Mouse (Mus musculus) left cerebral cortex, adult 2 months (tissue): ENCODE measurements around the gene Hoxb9. TPM values are rescaled to one million over a fixed set of nuclear protein-coding genes. Genes with fewer than 3 reads are reported as not detected.

Source experiments
- DNase-seq, 2 experiments: peaks; one replicate each; pipeline ENCODE4 v3.0.0; 2021 to 2022; ENCODE audit warnings: low spot score in 2 of 2, mixed read lengths in 1 of 2; ENCODE audit errors: extremely low spot score in 1 of 2
- H3K27ac ChIP-seq: fragments of 200-600 bp; 2 replicates; pipeline ENCODE4 v1.8.1; 2022
- H3K4me3 ChIP-seq: fragments of 200-600 bp; 2 replicates; pipeline ENCODE4 v1.8.1; 2022
- CTCF ChIP-seq: fragments of 200-600 bp; IDR thresholded peaks from 2 replicates; pipeline ENCODE4 v1.8.1; 2022; ENCODE audit warnings: antibody characterized with exemption, mild to moderate bottlenecking, moderate library complexity
- intact Hi-C: fragments of 180-260 bp; cut with DNase I; formaldehyde crosslinking; loops from one replicate; pipeline ENCODE4 v1.15.1; 2025
- total RNA-seq, 2 experiments: library from RNA; stranded (reverse); gene quantifications; 2 replicates each; pipeline ENCODE4 v1.2.3; 2021

The Hoxb9 gene
- total RNA-seq, 2 experiments from 2014 or later = not detected

DNA sequence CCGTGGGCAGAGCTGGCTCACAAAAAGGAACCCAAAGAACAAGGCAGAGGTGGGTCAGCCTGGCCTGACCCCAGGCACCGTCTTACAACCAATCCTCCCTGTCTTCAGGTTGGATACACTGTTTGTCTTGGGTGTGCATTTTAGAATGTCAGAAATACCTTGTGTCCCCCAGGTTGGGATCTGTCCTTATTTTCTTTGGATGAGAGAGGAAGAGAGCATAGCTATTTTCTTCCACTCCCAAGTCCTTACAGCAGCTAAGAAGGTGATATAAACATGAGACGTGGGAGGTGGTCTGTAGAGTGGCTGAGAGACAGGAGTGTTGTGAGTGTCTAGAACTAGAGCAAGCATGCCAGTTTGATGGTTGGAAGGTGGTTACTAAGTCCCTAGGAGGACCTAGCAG is 26.2 kb downstream of the Hoxb9 start:
- DNase-seq = no peak
- intact Hi-C loops = no loop called here
- Histone ChIP-seq H3K4me3 (no peak overlapping the region), H3K27ac (no peak overlapping the region)
- TF ChIP-seq CTCF = no peak

- H3K27ac ChIP-seq = no peak overlapping the region
- intact Hi-C loops = no loop called here
- DNase-seq = no peak
- no peak for TF ChIP-seq CTCF
- H3K4me3 ChIP-seq = no peak overlapping the region
Observed at GRCm38 (mm10) chr11:96297968-96298635, 26.8 kb downstream of the Hoxb9 start.

DNA sequence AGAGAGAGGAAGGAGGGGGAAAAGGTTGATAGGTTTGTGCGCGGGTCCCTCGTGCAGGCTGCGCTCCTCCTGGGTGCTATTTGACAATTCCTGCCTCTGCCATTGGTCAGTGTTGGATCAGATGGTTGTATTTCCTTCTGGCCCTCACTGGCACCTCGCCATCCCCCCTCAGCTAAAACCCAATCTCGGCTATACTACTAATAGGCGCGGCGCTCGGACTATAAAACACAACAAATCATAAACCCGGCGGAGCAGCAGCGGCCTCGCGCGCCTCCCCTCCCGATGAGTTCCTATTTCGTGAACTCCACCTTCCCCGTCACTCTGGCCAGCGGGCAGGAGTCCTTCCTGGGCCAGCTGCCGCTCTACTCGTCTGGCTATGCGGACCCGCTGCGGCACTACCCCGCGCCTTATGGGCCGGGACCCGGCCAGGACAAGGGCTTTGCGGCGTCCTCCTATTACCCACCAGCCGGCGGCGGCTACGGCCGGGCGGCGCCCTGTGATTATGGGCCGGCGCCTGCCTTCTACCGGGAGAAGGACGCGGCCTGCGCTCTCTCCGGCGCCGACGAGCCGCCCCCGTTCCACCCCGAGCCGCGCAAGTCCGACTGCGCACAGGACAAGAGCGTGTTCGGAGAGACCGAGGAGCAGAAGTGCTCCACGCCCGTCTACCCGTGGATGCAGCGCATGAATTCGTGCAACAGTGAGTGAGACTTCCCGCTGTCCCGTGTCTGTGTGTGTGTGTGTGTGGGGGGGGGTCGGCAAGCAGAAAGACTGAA is 27.8 kb downstream of the Hoxb9 start:
- no peak for TF ChIP-seq CTCF
- intact Hi-C loops = no loop called here
- no peak for DNase-seq
- no peak overlapping the region for H3K27ac ChIP-seq
- H3K4me3 ChIP-seq = no peak overlapping the region

DNA sequence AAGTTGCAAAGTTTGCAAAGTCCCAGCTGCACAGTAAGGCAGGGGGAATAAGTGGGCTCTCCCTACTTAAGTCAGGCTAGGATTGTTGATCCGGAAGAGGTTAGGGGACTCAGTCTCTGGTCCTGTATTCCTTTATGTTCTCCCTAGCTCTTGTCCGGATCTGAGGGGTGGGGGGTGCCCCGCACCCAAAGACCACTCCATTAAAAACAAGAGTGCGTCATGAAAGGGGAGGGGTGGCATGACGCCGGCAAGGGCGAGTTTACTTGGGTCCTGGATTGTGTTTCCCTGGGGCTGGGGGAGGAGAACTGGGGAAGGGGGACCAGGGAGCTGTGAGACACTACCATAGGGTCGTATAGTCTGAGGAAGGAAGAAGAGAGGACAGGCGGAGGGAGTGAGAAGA is 28.5 kb downstream of the Hoxb9 start:
- TF ChIP-seq CTCF = no peak
- intact Hi-C loops = no loop called here
- Histone ChIP-seq H3K4me3 (no peak overlapping the region), H3K27ac (no peak overlapping the region)
- DNase-seq = no peak

DNA sequence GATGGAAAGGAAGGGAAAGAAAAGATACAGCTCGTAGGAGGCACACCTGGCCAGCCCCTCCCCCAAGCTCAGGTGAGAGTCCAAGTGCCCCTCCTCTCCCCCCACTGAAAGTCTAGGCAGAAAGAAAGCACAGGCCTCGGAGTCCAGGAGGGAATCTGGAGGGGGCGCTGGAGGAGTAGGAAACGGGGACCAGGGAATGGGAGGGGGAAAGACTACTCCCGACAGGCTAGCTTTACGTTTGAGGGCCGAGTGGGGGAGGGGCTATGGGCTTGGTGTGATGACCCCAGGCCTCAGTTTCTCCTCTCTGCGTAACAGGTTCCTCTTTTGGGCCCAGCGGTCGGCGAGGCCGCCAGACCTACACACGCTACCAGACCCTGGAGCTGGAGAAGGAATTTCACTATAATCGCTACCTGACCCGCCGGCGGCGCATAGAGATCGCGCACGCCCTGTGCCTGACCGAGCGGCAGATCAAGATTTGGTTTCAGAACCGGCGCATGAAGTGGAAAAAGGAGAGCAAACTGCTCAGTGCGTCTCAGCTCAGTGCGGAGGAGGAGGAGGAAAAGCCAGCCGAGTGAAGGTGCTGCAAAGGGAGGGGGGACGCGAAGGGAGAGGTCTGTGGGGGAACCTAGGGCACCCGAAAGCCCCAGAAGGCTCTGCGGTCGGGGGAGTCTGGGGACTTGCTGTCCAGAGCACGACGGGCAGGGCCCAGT is 29.3 kb downstream of the Hoxb9 start:
- DNase-seq = no peak
- Histone ChIP-seq H3K4me3 (no peak overlapping the region), H3K27ac (no peak overlapping the region)
- intact Hi-C loops = no loop called here
- TF ChIP-seq CTCF = no peak

DNA sequence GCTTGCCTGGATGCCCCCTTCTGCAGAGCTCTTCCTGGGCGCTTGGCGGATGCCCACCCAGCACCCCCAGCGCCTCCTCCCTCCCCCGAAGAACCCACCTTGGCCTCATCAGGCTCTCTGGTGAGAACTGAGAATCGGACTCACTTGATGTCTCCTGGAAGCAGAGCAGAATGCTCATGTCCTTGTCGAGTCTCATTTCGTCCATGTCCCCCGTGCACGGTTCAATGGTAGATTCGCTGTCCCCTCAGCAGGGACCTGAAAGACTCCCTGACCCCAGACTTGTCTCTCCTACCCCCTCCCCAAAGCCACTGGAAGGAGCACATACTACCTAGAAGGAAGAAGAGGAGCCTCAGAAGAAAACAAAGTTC is 29.8 kb downstream of the Hoxb9 start:
- Histone ChIP-seq H3K27ac (no peak overlapping the region), H3K4me3 (no peak overlapping the region)
- no peak for DNase-seq
- intact Hi-C loops = no loop called here
- TF ChIP-seq CTCF = no peak

GRCm38 (mm10) chr11:96301837-96302236 is 30.6 kb downstream of the Hoxb9 start:
- no peak for TF ChIP-seq CTCF
- Histone ChIP-seq H3K4me3 (no peak overlapping the region), H3K27ac (no peak overlapping the region)
- DNase-seq = peak in 1 of 2 experiments; percentile 55
- intact Hi-C loops = no loop called here

DNA sequence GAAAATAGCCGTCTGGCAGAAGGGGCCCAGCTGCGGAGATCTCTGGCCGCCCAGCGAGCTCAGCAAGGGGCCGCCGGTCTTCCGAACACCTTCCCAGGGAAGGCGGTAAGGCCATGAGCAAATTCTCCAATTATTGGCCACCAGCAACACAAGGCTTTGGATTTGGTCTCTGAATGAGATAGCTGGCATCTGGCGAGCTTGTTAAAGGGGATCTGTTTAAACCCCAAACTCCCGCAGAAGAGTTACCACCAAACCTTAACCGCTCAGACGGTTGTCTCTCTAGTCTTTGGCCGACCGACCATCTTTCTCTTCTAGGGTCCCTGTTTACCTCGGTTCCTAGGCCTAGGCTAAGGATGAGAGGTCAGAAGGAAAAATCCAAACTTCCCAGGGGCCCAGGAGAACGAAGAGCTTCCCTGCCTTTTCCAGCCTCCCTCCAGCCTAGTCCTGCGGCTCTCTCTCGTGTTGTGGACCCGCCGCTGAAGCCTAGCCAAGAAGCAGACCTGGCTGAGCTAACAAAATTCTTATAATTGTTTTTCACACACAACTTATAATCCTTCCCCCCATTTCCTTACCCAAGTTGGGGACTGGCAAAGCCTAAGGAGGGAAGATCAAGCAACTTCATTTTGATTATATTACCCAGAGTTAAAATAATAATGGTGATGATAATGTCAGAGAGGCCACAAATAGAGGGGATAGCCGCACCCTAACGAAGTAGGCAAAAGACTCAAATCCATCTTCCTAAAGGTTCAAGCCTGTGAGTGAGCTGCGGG is 31.3 kb downstream of the Hoxb9 start:
- H3K4me3 ChIP-seq = no peak overlapping the region
- TF ChIP-seq CTCF = no peak
- DNase-seq = no peak
- intact Hi-C loops = no loop called here
- no peak overlapping the region for H3K27ac ChIP-seq

DNA sequence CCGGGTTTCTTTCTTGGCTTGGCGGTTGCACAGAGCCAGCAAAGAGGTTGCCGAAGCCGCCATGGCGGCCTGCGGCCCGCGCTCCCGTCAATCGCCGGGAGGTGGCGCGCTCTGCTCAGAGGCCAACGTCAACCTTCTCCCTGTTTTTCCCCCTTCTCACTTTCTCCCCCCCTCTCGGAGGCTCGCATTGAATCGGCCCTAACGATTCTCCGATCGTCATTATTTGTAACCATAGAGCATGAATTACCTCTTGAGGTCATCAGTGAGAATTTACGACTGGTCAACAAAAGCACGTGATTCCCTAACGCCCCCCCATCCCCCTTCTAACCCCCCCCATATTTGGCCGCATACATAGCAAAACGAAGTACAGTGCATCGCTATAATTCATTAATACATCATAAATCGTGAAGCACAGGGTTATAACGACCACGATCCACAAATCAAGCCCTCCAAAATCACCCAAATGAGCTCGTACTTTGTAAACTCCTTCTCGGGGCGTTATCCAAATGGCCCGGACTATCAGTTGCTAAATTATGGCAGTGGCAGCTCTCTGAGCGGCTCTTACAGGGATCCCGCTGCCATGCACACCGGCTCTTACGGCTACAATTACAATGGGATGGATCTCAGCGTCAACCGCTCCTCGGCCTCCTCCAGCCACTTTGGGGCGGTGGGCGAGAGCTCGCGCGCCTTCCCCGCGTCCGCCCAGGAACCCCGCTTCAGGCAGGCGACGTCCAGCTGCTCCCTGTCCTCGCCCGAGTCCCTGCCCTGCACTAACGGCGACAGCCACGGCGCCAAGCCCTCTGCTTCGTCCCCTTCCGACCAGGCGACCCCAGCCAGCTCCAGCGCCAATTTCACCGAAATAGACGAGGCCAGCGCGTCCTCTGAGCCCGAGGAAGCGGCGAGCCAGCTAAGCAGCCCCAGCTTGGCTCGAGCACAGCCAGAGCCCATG is 32.2 kb downstream of the Hoxb9 start, which contains the start of gene Hoxb5:
TSS of gene Hoxb5 (plus strand) at position 186 of the 949 bp plus-strand sequence.
- TF ChIP-seq CTCF = peak; percentile 51
- no peak within 1 kb of the TSS for H3K4me3 ChIP-seq
- intact Hi-C loops = no loop called here
- no peak within 1 kb of the TSS for H3K27ac ChIP-seq
- peak in 1 of 2 experiments; percentile 33 for DNase-seq

DNA sequence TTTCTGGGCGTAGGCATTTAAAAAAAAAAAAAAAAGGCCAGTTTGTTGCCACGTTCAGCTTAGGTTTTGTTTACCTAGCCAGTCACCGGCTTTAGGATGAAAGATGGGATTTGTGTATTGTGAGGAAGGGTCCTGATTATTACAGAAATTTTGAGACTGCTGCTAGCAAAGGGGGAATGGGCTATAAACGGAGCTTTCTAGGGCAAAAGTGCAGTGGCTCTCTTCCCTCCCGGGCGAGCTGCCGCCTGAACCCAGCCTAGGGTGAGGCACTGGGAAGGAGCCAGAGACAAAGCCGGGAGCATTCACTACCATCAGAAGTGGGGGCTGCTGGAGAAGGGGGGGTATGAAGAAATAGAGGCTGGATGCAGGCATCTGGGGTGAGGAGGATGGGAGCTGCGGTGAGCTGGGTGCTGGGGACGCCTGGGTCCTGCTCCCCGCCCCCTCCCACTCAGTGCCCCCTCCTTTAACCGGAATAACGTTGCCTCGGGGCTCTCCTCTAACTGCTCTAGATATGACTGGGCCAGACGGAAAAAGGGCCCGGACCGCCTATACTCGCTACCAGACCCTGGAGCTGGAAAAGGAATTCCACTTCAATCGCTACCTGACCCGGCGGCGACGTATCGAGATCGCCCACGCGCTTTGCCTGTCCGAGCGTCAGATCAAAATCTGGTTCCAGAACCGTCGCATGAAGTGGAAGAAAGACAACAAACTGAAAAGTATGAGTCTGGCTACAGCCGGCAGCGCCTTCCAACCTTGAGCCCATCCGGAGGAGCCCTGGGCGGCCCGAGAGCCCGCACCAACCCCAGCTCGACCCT is 33.3 kb downstream of the Hoxb9 start:
- no peak overlapping the region for H3K27ac ChIP-seq
- intact Hi-C loops = no loop called here
- no peak for DNase-seq
- H3K4me3 ChIP-seq = no peak overlapping the region
- no peak for TF ChIP-seq CTCF
